Mouse (Mus musculus) limb, embryonic 14.5 days (tissue): ENCODE measurements around the gene Dnase1. TPM values are rescaled to one million over a fixed set of nuclear protein-coding genes. Genes with fewer than 3 reads are reported as not detected.

Experiments
- ATAC-seq: fragments of 200-750 bp; cut with Nextera tagmentation; 2 replicates; pipeline ENCODE4 v1.8.0; 2017; ENCODE audit warnings: low read depth, moderate number of reproducible peaks, moderate TSS enrichment; ENCODE audit not compliant: low FRiP score
- DNase-seq: peaks from one replicate; pipeline ENCODE4 v3.0.0-alpha.2; 2015; ENCODE audit warnings: low spot score
- H3K27ac ChIP-seq: fragments of 300-500 bp; sonication (generic); replicated peaks from 2 replicates; pipeline ENCODE4 v1.5.1; 2014; ENCODE audit warnings: low read depth, mild to moderate bottlenecking, low read length, moderate library complexity, mixed read lengths
- H3K27me3 ChIP-seq: fragments of 300-500 bp; sonication (generic); 2 replicates; pipeline ENCODE4 v1.6.1; 2014; ENCODE audit warnings: low read length, mixed read lengths; ENCODE audit not compliant: control insufficient read depth, insufficient read depth
- H3K36me3 ChIP-seq: fragments of 300-500 bp; sonication (generic); 2 replicates; pipeline ENCODE4 v1.6.1; 2014; ENCODE audit warnings: mild to moderate bottlenecking, low read length, moderate library complexity, mixed read lengths; ENCODE audit not compliant: control insufficient read depth, insufficient read depth
- H3K4me1 ChIP-seq: fragments of 300-500 bp; sonication (generic); 2 replicates; pipeline ENCODE4 v1.6.1; 2014; ENCODE audit warnings: antibody characterized with exemption, low read length, mixed read lengths; ENCODE audit not compliant: control insufficient read depth, insufficient read depth
- H3K4me2 ChIP-seq: fragments of 300-500 bp; sonication (generic); replicated peaks from 2 replicates; pipeline ENCODE4 v1.6.1; 2014; ENCODE audit warnings: low read depth, mild to moderate bottlenecking, low read length, moderate library complexity; ENCODE audit not compliant: severe bottlenecking
- H3K4me3 ChIP-seq: fragments of 300-500 bp; sonication (generic); replicated peaks from 2 replicates; pipeline ENCODE4 v1.5.1; 2014; ENCODE audit warnings: low read length
- H3K9ac ChIP-seq: fragments of 300-500 bp; sonication (generic); 2 replicates; pipeline ENCODE4 v1.6.1; 2014; ENCODE audit warnings: mild to moderate bottlenecking, low read depth, low read length, moderate library complexity; ENCODE audit not compliant: severe bottlenecking
- H3K9me3 ChIP-seq: fragments of 300-500 bp; sonication (generic); 2 replicates; pipeline ENCODE4 v1.6.1; 2016; ENCODE audit warnings: low read length; ENCODE audit not compliant: control insufficient read depth
- POLR2A ChIP-seq: fragments of 200-500 bp; IDR thresholded peaks from 2 replicates; pipeline ENCODE4 v1.8.0; 2012; ENCODE audit warnings: inconsistent platforms, mild to moderate bottlenecking, moderate library complexity, borderline replicate concordance; ENCODE audit not compliant: insufficient read depth, insufficient read length; ENCODE audit errors: extremely low read depth
- WGBS: fragments of 180-500 bp; shearing (Covaris S2); extraction: QIAGEN DNeasy Blood & Tissue Kit; methylation state at CpG from one replicate; pipeline ENCODE4 v1.1.7; 2014; 5-methylcytosine and 5-hydroxymethylcytosine counted together
- polyA plus RNA-seq, 2 experiments: library from polyadenylated mRNA; depleted of rRNA in 1 of 2; stranded (reverse) in 1 of 2; unstranded in 1 of 2; fragments of >200 nt; fragmentation: Nextera tagmentation in 1 of 2; extraction: Ambion mirVana in 1 of 2; gene quantifications; 2 replicates each; pipeline versions ENCODE4 v1.2.1 to v1.2.3; 2012 to 2014

The Dnase1 gene
- polyA plus RNA-seq, 2 experiments, result 0.01 to 6.2 TPM

DNA sequence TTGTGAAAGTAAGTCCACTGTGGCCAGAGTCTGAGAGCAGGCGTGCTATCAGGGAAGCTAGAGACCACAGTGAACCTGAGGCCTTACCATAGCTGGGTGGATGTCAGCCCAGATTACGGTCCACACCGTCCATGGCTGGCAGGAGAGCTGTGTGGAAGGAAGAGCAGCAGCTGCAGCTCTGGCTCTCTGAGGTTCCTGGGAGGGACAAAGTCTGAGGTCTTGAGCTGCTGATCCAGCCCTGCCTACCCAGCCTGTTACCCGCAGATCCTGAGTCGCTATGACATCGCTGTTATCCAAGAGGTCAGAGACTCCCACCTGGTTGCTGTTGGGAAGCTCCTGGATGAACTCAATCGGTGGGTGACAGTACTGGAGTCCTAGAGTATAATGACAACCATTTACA lies 948 bp downstream of the Dnase1 start:
- TF ChIP-seq POLR2A, result no peak
- WGBS, result 89% methylated on average over 7 of the region's 7 CpGs
- Histone ChIP-seq H3K4me3 (no peak overlapping the region), H3K4me2 (no peak overlapping the region), H3K27ac (no peak overlapping the region), H3K9ac (no peak overlapping the region), H3K9me3 (no peaks in the 10 kb centered on the region), H3K27me3 (no peaks in the 10 kb centered on the region), H3K4me1 (no peaks in the 10 kb centered on the region), H3K36me3 (peaks cover 51% of the 10 kb centered on the region)
- ATAC-seq (no peak), DNase-seq (no peak)

GRCm38 (mm10) chr16:4040206-4040605 lies 3.5 kb downstream of the Dnase1 start:
- no peak for TF ChIP-seq POLR2A

DNA sequence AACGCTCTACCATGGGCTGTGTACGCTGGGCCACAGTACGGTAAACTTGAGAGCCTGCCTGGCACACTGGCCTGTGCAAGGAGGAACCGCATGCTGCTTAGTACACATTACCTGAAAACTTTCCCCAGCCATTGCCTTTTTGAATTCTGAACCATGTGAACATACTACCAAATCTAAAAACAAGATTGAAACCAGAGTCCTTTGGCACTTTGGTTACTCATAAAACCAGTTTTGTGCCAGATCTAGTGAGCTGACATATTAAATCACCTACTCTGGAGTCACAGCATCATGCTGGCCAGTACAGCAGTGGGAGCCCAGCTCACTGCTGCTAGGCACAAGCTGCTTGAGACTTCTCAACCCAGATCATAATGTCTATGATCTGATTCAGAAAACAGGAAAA lies 4.9 kb downstream of the Dnase1 start:
- no peak for DNase-seq
- Histone ChIP-seq H3K9ac (no peak overlapping the region), H3K27ac (no peak overlapping the region), H3K4me1 (no peaks in the 10 kb centered on the region), H3K9me3 (no peaks in the 10 kb centered on the region), H3K4me3 (no peak overlapping the region), H3K27me3 (no peaks in the 10 kb centered on the region), H3K4me2 (no peak overlapping the region), H3K36me3 (peaks cover 80% of the 10 kb centered on the region)
- TF ChIP-seq POLR2A, result no peak
- WGBS, result 96% methylated on average over 4 of the region's 4 CpGs
- ATAC-seq, result no peak

More at GRCm38 (mm10) chr16:4040206-4040605, 3.5 kb downstream of the Dnase1 start:
- Histone ChIP-seq H3K4me1 (no peaks in the 10 kb centered on the region), H3K9me3 (no peaks in the 10 kb centered on the region), H3K36me3 (peaks cover 68% of the 10 kb centered on the region), H3K27me3 (no peaks in the 10 kb centered on the region), H3K9ac (no peak overlapping the region), H3K4me2 (no peak overlapping the region), H3K4me3 (no peak overlapping the region), H3K27ac (no peak overlapping the region)
- no peak for ATAC-seq
- no peak for DNase-seq
- WGBS, result 94% methylated on average over 5 of the region's 5 CpGs

DNA sequence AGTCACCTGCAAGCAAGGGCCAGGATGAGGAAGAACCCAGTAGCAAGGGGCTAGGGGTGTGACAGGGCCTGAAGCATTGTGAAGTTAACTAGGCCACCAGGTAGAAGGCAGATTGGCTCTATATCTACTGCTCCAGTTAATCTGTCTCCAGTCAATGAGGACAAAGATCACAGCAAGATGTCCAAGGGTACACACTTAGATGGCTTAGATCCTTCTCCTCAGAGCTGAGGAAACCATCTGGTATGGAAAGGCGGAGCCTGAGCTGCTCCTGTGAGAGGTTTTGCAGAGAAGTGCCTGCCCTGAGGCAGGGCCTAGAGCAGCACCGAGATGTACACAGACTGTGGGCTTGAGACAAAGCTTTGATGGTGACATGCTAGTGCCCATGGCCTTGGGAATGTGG lies 7.4 kb downstream of the Dnase1 start:
- ATAC-seq (no peak), DNase-seq (no peak)
- no peak overlapping the region for H3K9ac ChIP-seq
- no peak overlapping the region for H3K4me3 ChIP-seq
- H3K36me3 ChIP-seq, result peaks cover 81% of the 10 kb centered on the region
- no peaks in the 10 kb centered on the region for H3K9me3 ChIP-seq
- 97% methylated on average over 2 of the region's 2 CpGs for WGBS
- H3K27me3 ChIP-seq, result no peaks in the 10 kb centered on the region
- no peak for TF ChIP-seq POLR2A
- H3K27ac ChIP-seq, result no peak overlapping the region
- H3K4me1 ChIP-seq, result no peaks in the 10 kb centered on the region
- H3K4me2 ChIP-seq, result no peak overlapping the region

GRCm38 (mm10) chr16:4045524-4045923 lies 8.8 kb downstream of the Dnase1 start:
- no peaks in the 10 kb centered on the region for H3K4me1 ChIP-seq
- H3K27ac ChIP-seq, result no peak overlapping the region
- no peak overlapping the region for H3K4me2 ChIP-seq
- ATAC-seq (no peak), DNase-seq (no peak)
- WGBS, result 91% methylated on average over 4 of the region's 4 CpGs
- no peak overlapping the region for H3K9ac ChIP-seq
- H3K36me3 ChIP-seq, result peaks cover 78% of the 10 kb centered on the region
- H3K4me3 ChIP-seq, result no peak overlapping the region
- TF ChIP-seq POLR2A, result no peak
- no peaks in the 10 kb centered on the region for H3K9me3 ChIP-seq
- H3K27me3 ChIP-seq, result no peaks in the 10 kb centered on the region

GRCm38 (mm10) chr16:4052601-4053000 lies 15.9 kb downstream of the Dnase1 start:
- 92% methylated on average over 4 of the region's 4 CpGs for WGBS
- no peaks in the 10 kb centered on the region for H3K4me1 ChIP-seq
- H3K27ac ChIP-seq, result no peak overlapping the region
- H3K9ac ChIP-seq, result no peak overlapping the region
- no peak overlapping the region for H3K4me2 ChIP-seq
- ATAC-seq, result no peak
- no peak for TF ChIP-seq POLR2A
- no peak overlapping the region for H3K4me3 ChIP-seq
- H3K36me3 ChIP-seq, result peaks cover 84% of the 10 kb centered on the region
- H3K27me3 ChIP-seq, result no peaks in the 10 kb centered on the region
- no peaks in the 10 kb centered on the region for H3K9me3 ChIP-seq
- DNase-seq, result no peak
